Mouse (Mus musculus) MEL (cell line): ENCODE data around the gene Ppm1e. TPM values are rescaled to one million over a fixed set of nuclear protein-coding genes. Genes with fewer than 3 reads are reported as not detected.
A peak's percentile ranks its signal among the peaks of the same experiment; 100 is the strongest.

Experiments used
- DNase-seq: peaks from one replicate; pipeline ENCODE4 v3.0.0; 2011; ENCODE audit warnings: low read depth, low spot score
- H3K27ac ChIP-seq: 2 replicates; pipeline ENCODE4 v1.5.1; 2012; ENCODE audit warnings: low read depth, mild to moderate bottlenecking, control low read depth, low read length, moderate library complexity; ENCODE audit not compliant: control insufficient read depth
- H3K27me3 ChIP-seq, 2 experiments: fragments of 150-350 bp in 1 of 2; sonication (generic) in 1 of 2; 2 replicates each; pipeline ENCODE4 v1.6.1; 2012; ENCODE audit warnings: low read length in 2 of 2, mild to moderate bottlenecking in 2 of 2, improper control_type of control experiment in 1 of 2, moderate library complexity in 1 of 2; ENCODE audit not compliant: insufficient read depth in 2 of 2, control insufficient read depth in 1 of 2
- H3K36me3 ChIP-seq, 2 experiments: 2 replicates each; pipeline ENCODE4 v1.6.1; 2012 to 2014; ENCODE audit warnings: low read length in 2 of 2, improper control_type of control experiment in 1 of 2, inconsistent platforms in 1 of 2, mild to moderate bottlenecking in 1 of 2; ENCODE audit not compliant: insufficient read depth in 2 of 2, control insufficient read depth in 1 of 2
- H3K4me1 ChIP-seq, 2 experiments: fragments of 150-350 bp in 1 of 2; sonication (generic) in 1 of 2; 2 replicates each; pipeline ENCODE4 v1.6.1; 2012; ENCODE audit warnings: low read length in 2 of 2, improper control_type of control experiment in 1 of 2, mild to moderate bottlenecking in 1 of 2; ENCODE audit not compliant: insufficient read depth in 2 of 2, control insufficient read depth in 1 of 2
- H3K4me3 ChIP-seq, 2 experiments: fragments of 150-350 bp in 1 of 2; sonication (generic) in 1 of 2; 2 replicates each; pipeline ENCODE4 v1.5.1; 2012; ENCODE audit warnings: low read depth in 2 of 2, low read length in 2 of 2, mild to moderate bottlenecking in 2 of 2, moderate library complexity in 2 of 2, control low read depth in 1 of 2, improper control_type of control experiment in 1 of 2; ENCODE audit not compliant: control insufficient read depth in 1 of 2, insufficient read depth in 1 of 2
- H3K79me2 ChIP-seq: 2 replicates; pipeline ENCODE4 v1.6.1; 2012; ENCODE audit warnings: mild to moderate bottlenecking, low read length, moderate library complexity; ENCODE audit not compliant: control insufficient read depth, poor library complexity, insufficient read depth
- H3K9ac ChIP-seq: 2 replicates; pipeline ENCODE4 v1.6.1; 2012; ENCODE audit warnings: low read depth, mild to moderate bottlenecking, control low read depth, low read length, moderate library complexity; ENCODE audit not compliant: control insufficient read depth, poor library complexity, severe bottlenecking
- H3K9me3 ChIP-seq: fragments of 150-350 bp; sonication (generic); replicated peaks from 2 replicates; pipeline ENCODE4 v1.6.1; 2012; ENCODE audit warnings: mild to moderate bottlenecking, low read length, improper control_type of control experiment, moderate library complexity; ENCODE audit not compliant: insufficient read depth
- CHD1 ChIP-seq: IDR thresholded peaks from 2 replicates; pipeline ENCODE4 v1.6.1; 2012; ENCODE audit warnings: low read depth, mild to moderate bottlenecking, inconsistent platforms, low read length, improper control_type of control experiment
- CTCF ChIP-seq, 3 experiments: IDR thresholded peaks in 2 of 3; conservative IDR thresholded peaks in 1 of 3; 2 replicates each; pipeline ENCODE4 v1.5.1; 2011 to 2012; ENCODE audit warnings: low read length in 3 of 3, low read depth in 2 of 3, mild to moderate bottlenecking in 2 of 3, improper control_type of control experiment in 1 of 3, inconsistent platforms in 1 of 3, mixed read lengths in 1 of 3, moderate library complexity in 1 of 3; ENCODE audit not compliant: control insufficient read depth in 1 of 3, insufficient read depth in 1 of 3, poor library complexity in 1 of 3, severe bottlenecking in 1 of 3
- E2F4 ChIP-seq: IDR thresholded peaks from 2 replicates; pipeline ENCODE4 v1.6.1; 2011; ENCODE audit warnings: low read depth, low read length, improper control_type of control experiment, borderline replicate concordance
- ELF1 ChIP-seq: IDR thresholded peaks from 2 replicates; pipeline ENCODE4 v1.6.1; 2014; ENCODE audit warnings: low read depth, mild to moderate bottlenecking, inconsistent platforms, low read length, improper control_type of control experiment, moderate library complexity
- EP300 ChIP-seq, 2 experiments: IDR thresholded peaks; 2 replicates each; pipeline ENCODE4 v1.6.1; 2011; ENCODE audit warnings: improper control_type of control experiment in 2 of 2, low read length in 2 of 2, low read depth in 1 of 2, mild to moderate bottlenecking in 1 of 2
- ETS1 ChIP-seq: IDR thresholded peaks from 2 replicates; pipeline ENCODE4 v1.6.1; 2012; ENCODE audit warnings: low read depth, mild to moderate bottlenecking, inconsistent platforms, low read length, improper control_type of control experiment, moderate library complexity
- GATA1 ChIP-seq: IDR thresholded peaks from 2 replicates; pipeline ENCODE4 v1.6.1; 2011; ENCODE audit warnings: low read depth, low read length, improper control_type of control experiment
- HCFC1 ChIP-seq: IDR thresholded peaks from 2 replicates; pipeline ENCODE4 v1.6.1; 2012; ENCODE audit warnings: low read depth, mild to moderate bottlenecking, inconsistent platforms, low read length, improper control_type of control experiment, moderate library complexity
- MAFK ChIP-seq: IDR thresholded peaks from 2 replicates; pipeline ENCODE4 v1.6.1; 2011; ENCODE audit warnings: low read depth, mild to moderate bottlenecking, low read length, improper control_type of control experiment, borderline replicate concordance
- NELFE ChIP-seq: IDR thresholded peaks from 2 replicates; pipeline ENCODE4 v1.6.1; 2011; ENCODE audit warnings: low read depth, low read length, improper control_type of control experiment
- POLR2A ChIP-seq, 2 experiments: IDR thresholded peaks; 2 replicates each; pipeline ENCODE4 v1.6.1; 2011 to 2012; ENCODE audit warnings: low read length in 2 of 2, mild to moderate bottlenecking in 2 of 2, control low read depth in 1 of 2, improper control_type of control experiment in 1 of 2, low read depth in 1 of 2, moderate library complexity in 1 of 2; ENCODE audit not compliant: control insufficient read depth in 1 of 2, insufficient read depth in 1 of 2, poor library complexity in 1 of 2
- RCOR1 ChIP-seq: IDR thresholded peaks from 2 replicates; pipeline ENCODE4 v1.6.1; 2012; ENCODE audit warnings: low read depth, mild to moderate bottlenecking, inconsistent platforms, low read length, improper control_type of control experiment
- SMC3 ChIP-seq: IDR thresholded peaks from 2 replicates; pipeline ENCODE4 v1.6.1; 2011; ENCODE audit warnings: low read depth, low read length, improper control_type of control experiment
- TAL1 ChIP-seq: IDR thresholded peaks from 2 replicates; pipeline ENCODE4 v1.6.1; 2012; ENCODE audit warnings: mild to moderate bottlenecking, inconsistent platforms, low read length, moderate library complexity, mixed read lengths
- TBP ChIP-seq: IDR thresholded peaks from 2 replicates; pipeline ENCODE4 v1.8.0; 2011; ENCODE audit warnings: low read depth, low read length, improper control_type of control experiment
- USF1 ChIP-seq: IDR thresholded peaks from 2 replicates; pipeline ENCODE4 v1.6.1; 2014; ENCODE audit warnings: low read depth, mild to moderate bottlenecking, inconsistent platforms, low read length, improper control_type of control experiment, moderate library complexity
- polyA plus RNA-seq, 2 experiments: library from polyadenylated mRNA; stranded (reverse) in 1 of 2; unstranded in 1 of 2; fragments of >175 nt in 1 of 2; fragments of >200 nt in 1 of 2; gene quantifications; 2 replicates each; pipeline versions ENCODE4 v1.2.1 to v1.2.4; 2012; ENCODE audit warnings: low replicate concordance in 2 of 2, low read depth in 1 of 2; ENCODE audit not compliant: insufficient read length in 2 of 2, insufficient read depth in 1 of 2, missing spikeins in 1 of 2
- total RNA-seq: library from RNA; depleted of rRNA; stranded (reverse); fragments of 300-350 nt; gene quantifications from 2 replicates; pipeline ENCODE4 v1.2.3, GENCODE M21; 2012

Ppm1e gene
- total and polyA plus RNA-seq, 3 experiments = 1.3 to 2.8 TPM; not detected in 1

DNA sequence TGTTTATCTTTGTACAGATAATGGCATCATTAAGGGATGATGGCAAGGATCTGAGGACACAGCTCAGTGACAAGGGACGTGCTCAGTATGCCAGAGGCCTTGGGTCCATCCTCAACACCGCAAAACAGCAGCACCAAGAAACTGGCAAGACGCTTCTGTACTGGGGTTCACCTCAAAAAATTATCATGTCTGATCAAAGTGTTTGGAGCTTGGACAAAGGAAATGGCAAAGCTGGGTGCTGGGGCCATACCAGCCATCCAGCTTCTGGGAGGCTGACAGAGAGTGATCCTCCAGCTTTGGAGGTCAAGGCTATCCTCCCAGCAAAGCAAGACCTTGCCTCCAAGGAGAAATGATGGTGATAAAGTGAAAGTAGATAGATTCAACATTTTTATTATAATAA lies 32.4 kb downstream of the Ppm1e start:
- no peak overlapping the region for H3K9ac ChIP-seq
- DNase-seq = no peak
- peaks cover 0 to 9% of the 10 kb centered on the region in 2 experiments; a peak in 3 of 4 replicates for H3K4me1 ChIP-seq
- H3K4me3 ChIP-seq = no peak overlapping the region
- H3K9me3 ChIP-seq = no peaks in the 10 kb centered on the region
- no peaks in the 10 kb centered on the region for H3K27me3 ChIP-seq
- no peak overlapping the region for H3K27ac ChIP-seq
- TF ChIP-seq GATA1 (0 out of 2 replicates have a peak, but pooled peaks have one; percentile 6), EP300 (IDR thresholded peaks at IDR 0.05; ENCODE audit: low read depth in 1 of 2, low read length in 2 of 2) (no peak)
- H3K79me2 ChIP-seq = no peaks in the 10 kb centered on the region
- H3K36me3 ChIP-seq = peaks cover 0 to 7% of the 10 kb centered on the region in 2 experiments; a peak in 2 of 4 replicates

DNA sequence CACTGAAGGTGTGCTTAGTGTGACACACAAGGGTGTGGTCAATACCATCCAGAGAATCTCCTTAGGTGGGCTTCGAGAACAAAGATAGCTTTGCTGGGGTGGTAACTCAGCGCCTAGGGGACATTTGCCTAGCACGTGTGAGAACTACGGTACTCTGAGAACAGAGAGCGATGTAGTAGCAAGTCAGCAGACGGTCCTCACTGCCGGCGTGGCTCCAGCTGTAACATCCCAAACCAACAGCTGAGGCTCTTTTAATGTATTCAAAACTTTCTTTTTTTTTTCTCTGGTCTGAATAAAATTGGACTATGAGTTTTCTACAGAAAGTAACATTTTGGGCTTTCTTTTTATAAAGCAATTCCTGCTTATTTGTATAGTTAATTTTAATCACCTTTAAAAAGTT lies 36.3 kb downstream of the Ppm1e start:
- H3K27ac ChIP-seq = no peak overlapping the region
- H3K9ac ChIP-seq = no peak overlapping the region
- H3K9me3 ChIP-seq = no peaks in the 10 kb centered on the region
- no peak overlapping the region for H3K4me3 ChIP-seq
- TF ChIP-seq ELF1 (no peak), SMC3 (no peak), GATA1 (no peak), RCOR1 (no peak), NELFE (no peak), ETS1 (no peak), POLR2A (IDR thresholded peaks at IDR 0.05; ENCODE audit: control insufficient read depth in 1 of 2, insufficient read depth in 1 of 2, low read depth in 1 of 2, low read length in 2 of 2, poor library complexity in 1 of 2) (no peak), CTCF (IDR thresholded peaks at IDR 0.05 in 2 of 3, conservative IDR thresholded peaks at IDR 0.05 in 1 of 3; ENCODE audit: control insufficient read depth in 1 of 3, insufficient read depth in 1 of 3, low read depth in 2 of 3, low read length in 3 of 3, poor library complexity in 1 of 3, severe bottlenecking in 1 of 3) (no peak), HCFC1 (no peak), CHD1 (no peak), MAFK (no peak)
- TF ChIP-seq, all 39 proteins: peak for 0
- H3K4me1 ChIP-seq = peaks cover 0 to 9% of the 10 kb centered on the region in 2 experiments; a peak in 3 of 4 replicates
- DNase-seq = no peak
- no peaks in the 10 kb centered on the region for H3K79me2 ChIP-seq
- H3K27me3 ChIP-seq = no peaks in the 10 kb centered on the region
- H3K36me3 ChIP-seq = peaks cover 0 to 7% of the 10 kb centered on the region in 2 experiments; a peak in 2 of 4 replicates

GRCm38 (mm10) chr11:87320007-87320406 lies 38.8 kb downstream of the Ppm1e start:
- H3K79me2 ChIP-seq = no peaks in the 10 kb centered on the region
- no peak overlapping the region for H3K9ac ChIP-seq
- no peaks in the 10 kb centered on the region for H3K9me3 ChIP-seq
- H3K27me3 ChIP-seq = no peaks in the 10 kb centered on the region
- no peak overlapping the region for H3K27ac ChIP-seq
- H3K36me3 ChIP-seq = peaks cover 0 to 12% of the 10 kb centered on the region in 2 experiments; a peak in 2 of 4 replicates
- H3K4me1 ChIP-seq = peaks cover 0 to 14% of the 10 kb centered on the region in 2 experiments; a peak in 3 of 4 replicates
- DNase-seq = no peak
- no peak overlapping the region for H3K4me3 ChIP-seq
- TF ChIP-seq USF1 = no peak
- no peak for TF ChIP-seq TAL1
- no peak for TF ChIP-seq E2F4
- no peak for TF ChIP-seq NELFE
- TF ChIP-seq EP300 (IDR thresholded peaks at IDR 0.05; ENCODE audit: low read depth in 1 of 2, low read length in 2 of 2) = no peak
- no peak for TF ChIP-seq RCOR1
- TF ChIP-seq SMC3 = no peak
- TF ChIP-seq TBP = no peak
